Mouse (Mus musculus) left cerebral cortex, adult 8-10 months (tissue): ENCODE results near the gene Smco4. TPM values are rescaled to one million over a fixed set of nuclear protein-coding genes. Genes with fewer than 3 reads are reported as not detected.

Source experiments
- total RNA-seq, 4 experiments: library from RNA; stranded (reverse); gene quantifications; 2 replicates each; pipeline ENCODE4 v1.2.4; 2022

Gene Smco4
- total RNA-seq, 4 experiments from 2014 or later = 3.6 to 6.2 (median 5.1) TPM

Other genes starting within 250 kb of the Smco4 start
- 10 to 100 TPM; 34.6 to 43.3 (median 39.4) TPM for gene Med17, start 213.5 kb upstream of the Smco4 start, total RNA-seq
- gene Taf1d, start 187.2 kb upstream of the Smco4 start, total RNA-seq = 10 to 100 TPM; 26.4 to 37.9 (median 30.5) TPM
- 10 to 100 TPM; 20.0 to 22.6 (median 21.8) TPM for gene 4931406C07Rik, start 187.0 kb upstream of the Smco4 start, total RNA-seq
- gene Cep295, start 135.6 kb upstream of the Smco4 start, total RNA-seq = 10 to 100 TPM; 24.2 to 28.0 (median 26.1) TPM
- gene Deup1, start 134.5 kb downstream of the Smco4 start, total RNA-seq = under 1 TPM; 0.32 to 0.57 (median 0.42) TPM
- 10 to 100 TPM; 41.3 to 55.8 (median 50.4) TPM for gene Slc36a4, start 216.3 kb downstream of the Smco4 start, total RNA-seq